Mouse (Mus musculus) layer of hippocampus, adult 9-10 months (tissue): ENCODE data around the gene Dmbx1.

Experiments
- DNase-seq: peaks from one replicate; pipeline ENCODE4 v3.0.0; 2022; ENCODE audit warnings: low spot score

Gene Dmbx1

GRCm38 (mm10) chr4:115885846-115886245 is 53.9 kb downstream of the Dmbx1 start:
- no peak for DNase-seq

- no peak for DNase-seq
Observed at GRCm38 (mm10) chr4:115884022-115884421, 55.7 kb downstream of the Dmbx1 start, which contains the start of gene Kncn. Gene Kncn (plus strand): TSS chr4:115884400.

GRCm38 (mm10) chr4:115882195-115882594 is 57.5 kb downstream of the Dmbx1 start:
- no peak for DNase-seq

- peak; percentile 32 for DNase-seq
Observed at GRCm38 (mm10) chr4:115881183-115881582, 58.5 kb downstream of the Dmbx1 start.

- no peak for DNase-seq
Observed at GRCm38 (mm10) chr4:115878828-115879227, 60.9 kb downstream of the Dmbx1 start.

GRCm38 (mm10) chr4:115878216-115878678 is 61.5 kb downstream of the Dmbx1 start:
- DNase-seq = no peak

- DNase-seq = no peak
Observed at GRCm38 (mm10) chr4:115873231-115873630, 66.5 kb downstream of the Dmbx1 start.

- no peak for DNase-seq
Observed at GRCm38 (mm10) chr4:115869512-115870210, 70.1 kb downstream of the Dmbx1 start.
